Mouse (Mus musculus) embryonic stem cell, embryonic (primary cell): ENCODE data around the gene Ran.

ENCODE experiments used
- CTCF ChIA-PET, 4 experiments: fragments of 300-600 bp in 2 of 4; fragments of 350-600 bp in 2 of 4; sonication (Branson Sonifier 250); formaldehyde crosslinking; loops; one replicate each; lab custom pipeline; 2022; ENCODE audit warnings: inconsistent platforms in 2 of 4; lab: Charles Lee
- POLR2A ChIA-PET, 4 experiments: fragments of 300-600 bp in 2 of 4; fragments of 350-600 bp in 2 of 4; sonication (Branson Sonifier 250); formaldehyde crosslinking; loops; one replicate each; lab custom pipeline; 2022; ENCODE audit warnings: antibody characterized with exemption in 4 of 4, inconsistent platforms in 1 of 4; lab: Charles Lee

Gene Ran

DNA sequence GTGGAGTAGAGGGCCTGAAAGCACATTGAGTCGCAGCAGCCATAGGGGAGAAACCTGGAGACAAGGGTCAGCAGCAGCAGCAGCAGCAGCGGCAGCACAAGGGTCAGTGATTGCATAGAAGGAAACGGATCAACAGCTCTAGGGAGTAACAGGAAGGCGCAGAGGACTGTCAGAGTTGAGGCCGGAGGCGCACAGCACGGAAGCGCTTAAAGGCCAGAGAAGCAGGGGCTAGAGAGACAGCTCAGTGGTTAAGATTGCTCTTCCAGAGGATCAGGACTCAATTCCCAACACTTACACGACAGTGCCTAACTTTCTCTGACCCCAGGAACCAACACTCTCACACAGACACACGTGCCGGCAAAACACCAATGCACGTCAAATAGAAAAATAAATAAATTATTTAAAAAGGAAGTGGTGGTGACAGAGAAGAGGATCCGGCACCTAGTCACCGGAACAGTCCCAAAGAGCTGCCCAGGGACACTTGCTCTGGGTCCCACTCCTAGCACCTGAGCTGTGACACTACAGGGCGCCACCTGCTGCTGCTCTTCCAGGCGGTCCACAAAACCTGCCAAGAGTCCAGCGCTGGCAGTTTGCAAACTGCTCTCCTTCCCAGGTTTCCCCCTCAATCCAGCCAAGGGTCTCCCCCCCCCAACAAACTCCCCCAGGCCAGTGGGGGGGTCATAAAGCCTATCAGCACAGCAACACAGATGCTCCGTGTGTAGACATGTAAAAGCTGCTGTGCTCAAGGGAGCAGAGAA lies 13.7 kb upstream of the Ran start:
- CTCF ChIA-PET = interaction anchor here in 2 of 4 experiments (0.5 to 1.8 kb wide), 6 partner anchors 25 to 316 kb away, joined by 3 to 5 read pairs (median 4); no protein-coding TSS in a partner anchor
- POLR2A ChIA-PET = interaction anchor here in 3 of 4 experiments (0.7 to 3.2 kb wide), 14 partner anchors 8 to 23 kb away, joined by 3 to 18 read pairs (median 4); partner anchors contain the start of gene Ran (in 2 of the 3)

DNA sequence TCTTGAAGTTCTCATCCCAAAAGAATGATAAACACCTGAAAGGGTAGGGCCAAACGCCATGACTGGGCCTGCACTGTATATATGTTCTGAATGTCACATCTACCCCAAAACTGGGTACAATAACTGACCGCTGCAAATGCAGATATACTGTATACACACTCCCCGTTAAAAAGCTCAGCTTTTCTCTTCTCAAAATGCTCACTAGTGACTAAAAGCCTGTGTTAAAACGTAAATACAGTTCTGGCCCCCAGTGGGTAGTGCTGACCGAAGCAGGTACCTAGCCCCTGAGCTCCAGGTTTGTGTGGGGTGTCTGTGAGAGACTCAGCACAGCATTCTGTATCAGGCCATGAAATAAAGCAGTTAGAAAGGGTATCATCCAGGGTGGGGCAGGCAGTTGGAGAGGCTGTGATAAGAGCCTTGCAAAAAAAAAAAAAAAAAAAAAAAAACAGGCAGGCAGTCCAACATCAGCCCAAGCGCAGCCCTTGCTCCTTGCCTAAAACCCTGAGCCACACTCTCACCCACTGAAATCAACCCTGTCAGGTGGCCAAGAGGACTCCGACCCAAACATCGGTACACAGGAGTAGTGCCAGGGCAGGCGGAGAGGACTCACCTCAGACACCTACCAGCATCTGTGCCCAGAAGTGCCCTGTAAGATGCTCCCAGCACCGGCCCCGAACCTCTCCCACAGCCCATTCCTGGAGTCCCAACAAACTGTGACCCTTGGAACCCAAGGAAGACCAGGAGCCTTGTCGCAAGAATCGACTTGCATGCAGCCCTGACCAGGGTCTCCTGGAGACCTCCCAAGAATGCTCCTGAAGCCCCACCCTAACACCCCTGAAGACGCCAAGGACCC lies 12.5 kb upstream of the Ran start:
- CTCF ChIA-PET = interaction anchor here in 2 of 4 experiments (0.6 to 0.7 kb wide), 2 partner anchors 59 to 256 kb away, joined by 3 read pairs; no protein-coding TSS in a partner anchor
- POLR2A ChIA-PET = interaction anchor here in 3 of 4 experiments (0.7 to 3.5 kb wide), 22 partner anchors 11 to 125 kb away, joined by 3 to 28 read pairs (median 6); partner anchors contain the start of gene Ran (in 3 of the 3)

- ChIA-PET CTCF (interaction anchor here in 3 of 4 experiments (0.6 to 1.3 kb wide), 3 partner anchors 26 to 568 kb away, joined by 3 to 4 read pairs (median 3); no protein-coding TSS in a partner anchor), POLR2A (interaction anchor here in 3 of 4 experiments (0.6 to 3.5 kb wide), 17 partner anchors 8 to 26 kb away, joined by 3 to 28 read pairs (median 6); partner anchors contain the start of gene Ran (in 3 of the 3))
These were observed 11.9 kb upstream of the Ran start for GRCm38 (mm10) chr5:129008008-129008407.

GRCm38 (mm10) chr5:129008412-129008826 lies 11.4 kb upstream of the Ran start, which contains the start of gene Stx2:
Gene Stx2 (minus strand): TSS chr5:129008574.
- CTCF ChIA-PET = interaction anchor here in 3 of 4 experiments (0.6 to 1.3 kb wide), 3 partner anchors 26 to 568 kb away, joined by 3 to 4 read pairs (median 3); no protein-coding TSS in a partner anchor

GRCm38 (mm10) chr5:129009577-129009976 lies 10.3 kb upstream of the Ran start:
- POLR2A ChIA-PET = interaction anchor here in 2 of 4 experiments (0.7 to 4.9 kb wide), 8 partner anchors 8 to 41 kb away, joined by 3 to 28 read pairs (median 12); partner anchors contain the start of gene Ran (in 2 of the 2)

More at GRCm38 (mm10) chr5:129008412-129008826, 11.4 kb upstream of the Ran start, which contains the start of gene Stx2:
- POLR2A ChIA-PET = interaction anchor here in 3 of 4 experiments (0.6 to 3.5 kb wide), 19 partner anchors 9 to 1506 kb away, joined by 3 to 28 read pairs (median 5); partner anchors contain the start of gene Ran (in 3 of the 3)

GRCm38 (mm10) chr5:129010937-129011336 lies 8.9 kb upstream of the Ran start:
- ChIA-PET CTCF (interaction anchor here in 1 of 4 experiments (0.7 kb wide), 1 partner anchor 30 kb away, joined by 5 read pairs; no protein-coding TSS in a partner anchor), POLR2A (interaction anchor here in 1 of 4 experiments (0.7 to 4.9 kb wide), 5 partner anchors 8 to 33 kb away, joined by 3 to 28 read pairs (median 4); partner anchors contain the start of gene Ran)

More at GRCm38 (mm10) chr5:129009577-129009976, 10.3 kb upstream of the Ran start:
- CTCF ChIA-PET = interaction anchor here in 1 of 4 experiments (0.6 to 1.2 kb wide), 2 partner anchors 197 to 576 kb away, joined by 3 to 11 read pairs; no protein-coding TSS in a partner anchor

GRCm38 (mm10) chr5:129015020-129015419 lies 4.8 kb upstream of the Ran start:
- POLR2A ChIA-PET = interaction anchor here in 2 of 4 experiments (1.0 to 2.0 kb wide), 3 partner anchors 14 to 236 kb away, joined by 3 to 7 read pairs (median 4); no protein-coding TSS in a partner anchor
- CTCF ChIA-PET = no interaction called here

DNA sequence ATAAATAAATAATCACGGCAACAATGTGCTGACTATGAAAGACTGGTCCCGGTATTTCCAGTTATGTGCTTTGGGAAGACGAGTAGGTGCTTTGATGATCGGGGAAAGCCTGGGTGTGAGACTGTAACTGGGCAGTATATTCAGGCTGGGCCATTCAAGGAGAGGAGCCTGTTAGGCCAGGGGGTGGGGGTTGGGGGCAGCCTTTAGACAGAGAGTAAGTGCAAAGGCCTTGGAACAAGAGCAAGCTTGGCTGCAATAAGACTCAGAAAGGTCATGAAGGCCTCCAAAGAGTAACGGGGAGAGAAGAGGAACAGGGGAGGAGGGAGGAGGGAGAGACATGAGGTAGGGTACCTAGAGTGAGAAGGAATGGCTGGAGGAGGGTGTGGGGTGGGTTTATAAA lies 4.3 kb upstream of the Ran start:
- CTCF ChIA-PET = no interaction called here
- POLR2A ChIA-PET = interaction anchor here in 3 of 4 experiments (0.7 to 2.0 kb wide), 5 partner anchors 9 to 236 kb away, joined by 3 to 7 read pairs (median 4); no protein-coding TSS in a partner anchor

GRCm38 (mm10) chr5:129016370-129016769 lies 3.5 kb upstream of the Ran start:
- ChIA-PET CTCF (interaction anchor here in 1 of 4 experiments (0.6 kb wide), 1 partner anchor 140 kb away, joined by 4 read pairs; no protein-coding TSS in a partner anchor), POLR2A (interaction anchor here (0.6 to 2.0 kb wide), 6 partner anchors 8 to 140 kb away, joined by 3 to 7 read pairs (median 4); no protein-coding TSS in a partner anchor)

- CTCF ChIA-PET = interaction anchor here in 2 of 4 experiments (0.5 to 1.1 kb wide), 5 partner anchors 11 to 250 kb away, joined by 3 to 4 read pairs (median 3); no protein-coding TSS in a partner anchor
- POLR2A ChIA-PET = interaction anchor here in 3 of 4 experiments (0.6 to 4.2 kb wide), 28 partner anchors 10 to 1436 kb away, joined by 3 to 83 read pairs (median 5); partner anchors contain the start of genes Stx2 (in 3 of the 3) and Mmp17 (in 1 of the 3)
These were observed 933 bp upstream of the Ran start for GRCm38 (mm10) chr5:129018782-129019489.

DNA sequence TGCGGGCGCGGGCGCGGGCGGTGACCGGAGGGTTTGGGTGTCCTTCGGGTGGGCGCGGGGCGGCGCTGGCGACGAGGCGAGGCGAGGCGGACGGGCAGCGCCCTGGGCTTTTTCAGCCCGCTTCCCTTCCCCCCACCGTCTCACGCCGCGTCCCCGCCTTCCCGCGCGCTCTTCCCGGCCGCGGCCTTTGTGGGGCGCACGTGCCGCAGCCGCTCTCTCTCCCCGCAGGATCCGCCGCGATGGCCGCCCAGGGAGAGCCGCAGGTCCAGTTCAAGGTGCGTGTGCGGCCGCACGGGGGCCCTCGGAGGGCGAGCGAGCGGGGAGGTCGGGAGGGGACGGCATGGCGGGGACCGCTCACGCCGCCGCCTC lies 415 bp downstream of the Ran start:
- POLR2A ChIA-PET = interaction anchor here in 3 of 4 experiments (0.6 to 4.2 kb wide), 30 partner anchors 9 to 867 kb away, joined by 3 to 83 read pairs (median 4); partner anchors contain the start of genes Stx2 (in 3 of the 3), Chchd2 (in 2 of the 3) and Mmp17 (in 1 of the 3)
- CTCF ChIA-PET = no interaction called here

- ChIA-PET CTCF (no interaction called here), POLR2A (interaction anchor here in 3 of 4 experiments (0.6 to 4.2 kb wide), 27 partner anchors 8 to 867 kb away, joined by 3 to 83 read pairs (median 4); partner anchors contain the start of genes Chchd2 (in 2 of the 3), Stx2 (in 2 of the 3), Mmp17 (in 1 of the 3) and Nipsnap2 (in 1 of the 3))
These were observed 862 bp downstream of the Ran start for GRCm38 (mm10) chr5:129020731-129021130.

DNA sequence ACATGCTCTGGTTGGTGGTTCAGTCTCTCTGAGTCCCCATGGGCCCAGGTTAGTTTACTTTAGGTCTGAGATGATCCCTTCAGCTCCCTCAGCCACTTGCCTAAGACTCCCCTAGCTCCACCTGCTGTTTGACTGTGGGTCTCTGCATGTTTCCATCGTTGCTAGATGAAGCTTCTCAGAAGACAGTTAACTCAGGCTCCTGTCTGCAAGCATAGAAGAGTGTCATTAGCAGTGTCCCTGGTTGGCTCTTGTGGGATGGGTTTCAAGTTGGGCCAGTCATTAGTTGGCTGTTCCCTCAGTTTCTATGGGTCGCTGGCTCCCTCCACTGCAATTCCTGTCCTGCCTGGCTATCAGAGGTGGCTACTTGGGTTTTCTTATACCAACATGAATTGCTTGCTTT lies 5.2 kb downstream of the Ran start:
- ChIA-PET CTCF (interaction anchor here in 3 of 4 experiments (0.5 to 1.5 kb wide), 8 partner anchors 8 to 217 kb away, joined by 3 to 4 read pairs (median 3); partner anchors contain the start of gene Rimbp2 (in 1 of the 3)), POLR2A (interaction anchor here (0.5 to 5.3 kb wide), 24 partner anchors 8 to 822 kb away, joined by 3 to 41 read pairs (median 4); partner anchors contain the start of genes Stx2 (in 2 of the 4) and Sumf2 (in 1 of the 4))

DNA sequence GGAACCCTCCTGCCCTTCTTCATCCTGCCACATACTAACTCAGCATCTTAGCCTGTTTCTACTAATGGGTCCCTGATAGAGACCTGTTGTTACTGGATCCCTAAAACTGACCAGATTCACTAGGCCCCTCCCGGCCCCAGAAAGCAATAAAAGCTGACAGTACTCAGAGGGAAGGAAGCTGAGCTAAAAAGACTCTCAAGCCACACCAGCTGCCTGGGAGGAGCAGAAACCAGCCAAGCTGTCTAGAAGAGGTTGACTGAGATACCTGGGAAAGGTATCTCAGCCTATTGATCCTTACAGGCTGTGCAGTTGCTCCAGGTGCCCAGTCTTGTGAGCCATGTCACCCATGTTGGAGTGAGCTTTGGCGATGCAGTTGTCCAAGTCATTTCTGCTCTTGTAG lies 5.9 kb downstream of the Ran start:
- ChIA-PET POLR2A (interaction anchor here (0.6 to 5.3 kb wide), 18 partner anchors 9 to 753 kb away, joined by 3 to 41 read pairs (median 4); partner anchors contain the start of gene Stx2 (in 2 of the 4)), CTCF (interaction anchor here in 3 of 4 experiments (0.6 to 1.5 kb wide), 6 partner anchors 11 to 218 kb away, joined by 3 to 4 read pairs (median 3); no protein-coding TSS in a partner anchor)

DNA sequence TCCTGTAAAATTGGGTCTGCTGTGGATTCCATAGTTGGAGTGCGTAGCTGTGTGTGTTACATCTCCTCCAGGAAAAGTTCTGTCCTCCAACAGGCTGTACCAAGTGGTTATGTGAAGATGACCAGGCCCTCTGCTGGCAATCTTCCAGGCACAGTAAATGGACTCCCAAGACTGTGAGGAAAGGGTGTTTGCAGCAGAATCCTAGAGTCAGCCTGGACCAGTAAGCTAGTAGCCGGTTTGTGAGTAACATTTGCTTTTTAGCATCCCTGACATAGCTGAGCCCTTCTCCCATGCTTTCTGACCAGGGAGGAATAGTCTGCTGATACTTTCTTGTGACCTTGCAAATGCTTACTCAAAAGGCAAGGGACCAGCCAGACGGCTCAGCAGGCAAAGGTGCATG lies 6.3 kb downstream of the Ran start:
- POLR2A ChIA-PET = interaction anchor here (0.6 to 5.3 kb wide), 19 partner anchors 8 to 753 kb away, joined by 3 to 41 read pairs (median 5); partner anchors contain the start of gene Stx2 (in 2 of the 4)
- CTCF ChIA-PET = interaction anchor here (0.6 to 1.5 kb wide), 7 partner anchors 10 to 589 kb away, joined by 3 to 5 read pairs (median 3); no protein-coding TSS in a partner anchor
